Mouse (Mus musculus) adrenal gland, postnatal 0 days (tissue): ENCODE measurements around the gene Bpifb9a. TPM values are rescaled to one million over a fixed set of nuclear protein-coding genes. Genes with fewer than 3 reads are reported as not detected.

Experiments
- polyA plus RNA-seq: library from polyadenylated mRNA; unstranded; fragments of >200 nt; fragmentation: Nextera tagmentation; extraction: Ambion mirVana; gene quantifications from 2 replicates; pipeline ENCODE4 v1.2.1, GENCODE M21; 2015

Bpifb9a gene
- polyA plus RNA-seq = not detected in 2 replicates

DNA sequence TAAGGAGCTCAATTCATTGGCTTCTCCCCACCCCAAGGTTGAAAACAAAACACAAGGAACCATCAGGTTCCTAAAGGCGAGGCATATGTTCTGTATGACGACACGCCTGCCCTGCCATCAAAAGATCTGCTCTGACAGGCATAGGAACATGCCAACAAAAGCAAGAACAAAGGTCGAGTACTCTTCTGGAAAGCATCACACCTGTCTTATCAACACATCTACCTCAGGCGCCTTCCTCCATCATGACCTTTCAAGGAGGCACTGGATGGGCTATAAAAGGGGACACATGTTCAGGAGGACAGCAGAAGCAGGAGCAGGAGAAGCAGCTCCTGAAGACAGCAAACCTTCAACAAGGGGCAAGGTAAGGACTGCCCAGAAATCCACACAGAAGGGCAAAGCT lies at the start of gene Bpifb9a:
TSS of gene Bpifb9a (plus strand) at position 301 of the 400 bp plus-strand sequence.

DNA sequence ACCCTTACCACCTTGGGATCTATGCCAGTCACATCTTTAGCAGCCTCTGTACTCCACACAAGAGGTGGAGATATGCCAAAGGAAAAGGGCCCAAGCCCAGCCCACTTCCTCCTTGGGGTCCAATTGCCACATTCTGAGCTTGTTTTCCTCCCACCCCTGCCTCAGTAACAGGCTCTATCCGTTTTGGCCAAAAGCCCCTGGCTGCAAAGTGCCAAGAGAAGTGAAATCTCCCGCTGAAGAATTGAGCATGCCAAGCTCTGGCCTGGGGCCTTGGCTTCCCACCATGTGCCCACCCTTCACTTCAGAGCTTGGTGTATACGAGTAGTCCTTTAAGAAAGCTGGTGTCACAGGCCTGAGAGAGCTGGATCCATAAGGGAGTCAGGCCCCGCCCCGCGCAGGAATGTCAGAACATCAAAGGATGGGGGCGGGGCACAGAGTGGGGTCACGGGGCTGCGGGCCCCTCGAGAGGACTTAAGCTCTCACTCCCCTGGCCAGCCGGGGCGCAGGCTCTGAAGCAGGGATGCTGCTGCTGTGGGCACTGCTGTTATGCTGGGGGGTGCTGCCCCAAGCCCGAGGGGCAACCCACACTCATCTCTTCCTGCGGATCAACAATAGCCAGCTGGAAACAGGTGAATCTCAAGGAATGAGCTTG lies 34.3 kb upstream of the Bpifb9a start, which contains the start of gene Bpifb5:
TSS of gene Bpifb5 (plus strand) at position 478 of the 652 bp plus-strand sequence.

GRCm38 (mm10) chr2:154306927-154307326 lies 49.3 kb downstream of the Bpifb9a start, which contains the start of gene Bpifb9b:
Gene Bpifb9b (plus strand): TSS chr2:154307227.

Other genes with a start within 250 kb of the Bpifb9a start
- 2.3 TPM in 1 of 2 replicates, not detected in the other for gene Bpifa2, start 249.6 kb upstream of the Bpifb9a start, polyA plus RNA-seq
- gene Bpifa3, start 127.5 kb upstream of the Bpifb9a start, polyA plus RNA-seq = not detected in 2 replicates
- 0.33 TPM in 1 of 2 replicates, not detected in the other for gene Bpifa1, start 115.0 kb upstream of the Bpifb9a start, polyA plus RNA-seq
- gene Bpifa5, start 95.2 kb upstream of the Bpifb9a start, polyA plus RNA-seq = not detected in 2 replicates
- gene Bpifb1, start 67.0 kb upstream of the Bpifb9a start, polyA plus RNA-seq = 1.6 and 19.4 TPM in 2 replicates
- gene Bpifb5, start 34.1 kb upstream of the Bpifb9a start, polyA plus RNA-seq = 0.84 and 2.6 TPM in 2 replicates
- not detected in 2 replicates for gene Bpifb9b, start 49.4 kb downstream of the Bpifb9a start, polyA plus RNA-seq
- 4.3 and 19.9 TPM in 2 replicates for gene Cdk5rap1, start 115.2 kb downstream of the Bpifb9a start, polyA plus RNA-seq
- gene Snta1, start 150.2 kb downstream of the Bpifb9a start, polyA plus RNA-seq = 29.3 and 32.6 TPM in 2 replicates
- 13.7 and 21.7 TPM in 2 replicates for gene Cbfa2t2, start 178.6 kb downstream of the Bpifb9a start, polyA plus RNA-seq